ENCODE assay signal across 8 mouse cellular contexts in genomic region chr7:81212261-81212681, GRCm38 (mm10). TPM values are rescaled to one million over a fixed set of nuclear protein-coding genes. Genes with fewer than 3 reads are reported as not detected.
DNase-seq lines count a peak whose midpoint lies in the region; ATAC-seq lines count a peak whose summit lies in the region.

No protein-coding gene starts in this region.

- no peak for ATAC-seq in forebrain, embryonic 11.5 days (replicated peaks; ENCODE audit: low FRiP score)

- under 1% methylated on average over 22 of the region's 22 CpGs for WGBS in forebrain, embryonic 11.5 days
- 3% methylated on average over 22 of the region's 22 CpGs for WGBS in macrophage (ENCODE audit: missing documents)

- intact Hi-C loops in left cerebral cortex, postnatal 4 days (cut with DNase I), result no loop called here
- intact Hi-C loops in heart, postnatal 14 days (cut with DNase I), result no loop called here

- H3K9me3 ChIP-seq in forebrain, embryonic 11.5 days (ENCODE audit: control insufficient read depth, low read length), result no peaks in the 10 kb centered on the region

- peak; percentile 10 for DNase-seq in left cerebral cortex, postnatal 4 days
- no peak for DNase-seq in left cerebral cortex, adult 8-10 months (ENCODE audit: low spot score in 2 of 2)
- DNase-seq in forebrain, embryonic 11.5 days (ENCODE audit: low spot score), result peak; percentile 80
- DNase-seq in heart, postnatal 14 days, result peak; percentile 61 to 75
- peak; percentile 79 to 94 for DNase-seq in kidney, postnatal 25 days
- DNase-seq in retina, adult 2 months (ENCODE audit: low read depth, low spot score), result peak; percentile 56
- DNase-seq in urinary bladder, adult 2 months (ENCODE audit: low spot score), result peak; percentile 31

- peaks cover 3% of the 10 kb centered on the region; the same call in 1 of the 2 replicates for H3K4me1 ChIP-seq in forebrain, embryonic 11.5 days (replicated peaks; ENCODE audit: control insufficient read depth, insufficient read depth, low read length)

- no peaks in the 10 kb centered on the region for H3K36me3 ChIP-seq in forebrain, embryonic 11.5 days (ENCODE audit: control insufficient read depth, insufficient read depth, low read length)
- no peaks in the 10 kb centered on the region for H3K36me3 ChIP-seq in macrophage (ENCODE audit: inconsistent target)

- peak overlapping the region; percentile 36 for H3K4me3 ChIP-seq in forebrain, embryonic 11.5 days (ENCODE audit: low read depth, low read length)
- peak overlapping the region; percentile 47 for H3K4me3 ChIP-seq in macrophage (ENCODE audit: inconsistent target)

- H3K9ac ChIP-seq in forebrain, embryonic 11.5 days (ENCODE audit: low read length), result peak overlapping the region; percentile 35; the same call in 1 of the 2 replicates

- H3K27me3 ChIP-seq in forebrain, embryonic 11.5 days (ENCODE audit: control insufficient read depth, insufficient read depth, low read length), result peaks cover 36% of the 10 kb centered on the region

- H3K4me2 ChIP-seq in forebrain, embryonic 11.5 days (ENCODE audit: low read depth, low read length, severe bottlenecking), result peak overlapping the region; percentile 63

- H3K79me2 ChIP-seq in macrophage (ENCODE audit: inconsistent target), result peaks cover 33% of the 10 kb centered on the region

- 0 out of 2 replicates have a peak overlapping the region, but pooled peaks have one; percentile 21 for H3K27ac ChIP-seq in forebrain, embryonic 11.5 days (ENCODE audit: low read depth, low read length)
- peak overlapping the region; percentile 61 for H3K27ac ChIP-seq in macrophage

RNA-seq across cellular contexts. Expression of gene Pde8a, which starts 1.1 kb away (rescaled TPM):
- 1 to 10 TPM; 2.4 to 4.5 TPM for total RNA-seq in left cerebral cortex, postnatal 4 days (2021)
- total RNA-seq in left cerebral cortex, adult 8-10 months (2022), result 10 to 100 TPM; 12.5 to 16.6 (median 14.5) TPM
- polyA plus RNA-seq in forebrain, embryonic 11.5 days (2014; fragmentation: Nextera tagmentation; extraction: Ambion mirVana), result 2.4 and 3.7 TPM in 2 replicates
- total RNA-seq in heart, postnatal 14 days (2021), result 10 to 100 TPM; 13.2 to 14.6 TPM
- 10 to 100 TPM; 28.1 to 73.3 (median 48.2) TPM for total RNA-seq in macrophage (2018; cell fraction: chromatin; rRNA removed)
- total RNA-seq in macrophage (2018; cell fraction: cytosol; rRNA removed), result 10 to 100 TPM; 17.4 to 25.5 (median 20.3) TPM
- total RNA-seq in macrophage (2018; cell fraction: nucleus; rRNA removed), result 10 to 100 TPM; 25.9 to 69.3 (median 37.5) TPM
- polyA plus RNA-seq in macrophage (2018), result 18.3 to 37.2 TPM (median 28.5 TPM) in 3 replicates
- polyA plus RNA-seq in urinary bladder, adult 2 months (2012; rRNA removed), result 14.1 and 16.4 TPM in 2 replicates

Comparison
In these comparisons a context has a peak if more than half of its experiments do, and no peak if none do; other contexts are left out.
1. DNase-seq: peak in left cerebral cortex, postnatal 4 days (single experiment), forebrain, embryonic 11.5 days (single experiment), heart, postnatal 14 days (2 of 2), kidney, postnatal 25 days (2 of 2), retina, adult 2 months (single experiment) and urinary bladder, adult 2 months (single experiment); none in left cerebral cortex, adult 8-10 months (0 of 2).